Mouse (Mus musculus) heart, embryonic 15.5 days (tissue): ENCODE measurements at regions not wholly inside any gene's neighbourhood (a gene's known extent, or its start where the extent isn't known, plus 50 kb on each side); places are given as distances from the start of the nearest gene placed in this dataset.

Experiments
- ATAC-seq: fragments of 200-750 bp; cut with Nextera tagmentation; replicated peaks from 2 replicates; pipeline ENCODE4 v1.8.0; 2017; ENCODE audit warnings: low read depth, moderate TSS enrichment; ENCODE audit not compliant: insufficient number of reproducible peaks, insufficient read depth, low FRiP score
- H3K27ac ChIP-seq: fragments of 300-500 bp; sonication (generic); 2 replicates; pipeline ENCODE4 v1.5.1; 2015; ENCODE audit warnings: mild to moderate bottlenecking, inconsistent platforms
- H3K27me3 ChIP-seq: fragments of 300-500 bp; sonication (generic); 2 replicates; pipeline ENCODE4 v1.6.1; 2015; ENCODE audit warnings: inconsistent platforms
- H3K36me3 ChIP-seq: fragments of 300-500 bp; sonication (generic); 2 replicates; pipeline ENCODE4 v1.6.1; 2015; ENCODE audit warnings: mild to moderate bottlenecking, inconsistent platforms
- H3K4me1 ChIP-seq: fragments of 300-500 bp; sonication (generic); replicated peaks from 2 replicates; pipeline ENCODE4 v1.6.1; 2015; ENCODE audit warnings: inconsistent platforms
- H3K4me2 ChIP-seq: fragments of 300-500 bp; sonication (generic); 2 replicates; pipeline ENCODE4 v1.6.1; 2015; ENCODE audit warnings: inconsistent platforms, mild to moderate bottlenecking, moderate library complexity
- H3K4me3 ChIP-seq: fragments of 300-500 bp; sonication (generic); 2 replicates; pipeline ENCODE4 v1.5.1; 2015; ENCODE audit warnings: mild to moderate bottlenecking, inconsistent platforms
- H3K9ac ChIP-seq: fragments of 300-500 bp; sonication (generic); 2 replicates; pipeline ENCODE4 v1.6.1; 2015; ENCODE audit warnings: mild to moderate bottlenecking, inconsistent platforms
- H3K9me3 ChIP-seq: fragments of 300-500 bp; sonication (generic); replicated peaks from 2 replicates; pipeline ENCODE4 v1.6.1; 2016; ENCODE audit warnings: inconsistent platforms
- whole genome bisulfite sequencing: fragments of 180-500 bp; shearing (Covaris S2); methylation state at CpG from one replicate; pipeline ENCODE4 v1.1.7; 2015; ENCODE audit warnings: mixed read lengths; 5-methylcytosine and 5-hydroxymethylcytosine counted together

GRCm38 (mm10) chr8:41824928-41825327, 408.1 kb upstream of the Frg1 start:
- WGBS: 24% methylated on average over 7 of the region's 7 CpGs
- no peak for ATAC-seq
- H3K4me1 ChIP-seq: no peaks in the 10 kb centered on the region; the same call in 1 of the 2 replicates

DNA sequence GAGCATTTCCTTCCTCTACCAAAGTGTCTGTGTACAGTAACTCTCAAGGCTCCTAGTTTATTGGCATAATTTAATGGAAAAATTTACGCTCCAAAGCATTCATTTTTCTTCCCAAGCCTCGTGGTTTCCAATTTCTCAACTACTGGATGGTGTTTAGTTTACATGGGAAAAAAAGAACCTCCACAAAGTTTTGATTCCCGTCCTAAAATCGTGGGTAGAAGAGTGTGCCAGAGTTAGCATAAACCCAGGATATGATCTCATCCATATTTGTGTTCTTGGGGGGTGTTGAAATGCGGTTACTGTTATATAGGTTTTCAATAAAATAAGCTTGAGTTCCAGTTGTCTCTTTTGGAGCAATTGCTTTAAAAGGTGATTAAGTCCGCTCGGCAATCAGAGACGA, 406.2 kb upstream of the Frg1 start:
- no peak for ATAC-seq
- Histone ChIP-seq H3K4me3 (no peak overlapping the region), H3K4me2 (no peak overlapping the region), H3K4me1 (no peaks in the 10 kb centered on the region; the same call in 1 of the 2 replicates), H3K27ac (no peak overlapping the region), H3K36me3 (no peaks in the 10 kb centered on the region), H3K9me3 (no peaks in the 10 kb centered on the region), H3K27me3 (no peaks in the 10 kb centered on the region), H3K9ac (no peak overlapping the region)
- WGBS: 61% methylated on average over 8 of the region's 8 CpGs

More at GRCm38 (mm10) chr8:41824928-41825327, 408.1 kb upstream of the Frg1 start:
- H3K9me3 ChIP-seq: no peaks in the 10 kb centered on the region
- H3K4me3 ChIP-seq: no peak overlapping the region
- H3K27me3 ChIP-seq: no peaks in the 10 kb centered on the region
- no peaks in the 10 kb centered on the region for H3K36me3 ChIP-seq
- H3K4me2 ChIP-seq: no peak overlapping the region
- no peak overlapping the region for H3K9ac ChIP-seq
- H3K27ac ChIP-seq: no peak overlapping the region

- 86% methylated on average over 5 of the region's 5 CpGs for whole genome bisulfite sequencing
- Histone ChIP-seq H3K36me3 (no peaks in the 10 kb centered on the region), H3K4me3 (no peak overlapping the region), H3K9ac (no peak overlapping the region), H3K4me2 (no peak overlapping the region), H3K4me1 (no peaks in the 10 kb centered on the region), H3K27ac (no peak overlapping the region), H3K27me3 (no peaks in the 10 kb centered on the region), H3K9me3 (no peaks in the 10 kb centered on the region)
- ATAC-seq: no peak
These were observed 404.8 kb upstream of the Frg1 start for GRCm38 (mm10) chr8:41821676-41822075.

GRCm38 (mm10) chr8:41820605-41821395, 403.9 kb upstream of the Frg1 start:
- no peak for ATAC-seq
- no peak overlapping the region for H3K4me3 ChIP-seq
- WGBS: 75% methylated on average over 4 of the region's 4 CpGs
- H3K27ac ChIP-seq: no peak overlapping the region
- H3K27me3 ChIP-seq: no peaks in the 10 kb centered on the region
- no peaks in the 10 kb centered on the region for H3K9me3 ChIP-seq
- H3K4me1 ChIP-seq: no peaks in the 10 kb centered on the region
- H3K36me3 ChIP-seq: no peaks in the 10 kb centered on the region
- H3K4me2 ChIP-seq: no peak overlapping the region
- no peak overlapping the region for H3K9ac ChIP-seq

GRCm38 (mm10) chr8:41818577-41818976, 401.7 kb upstream of the Frg1 start:
- Histone ChIP-seq H3K36me3 (no peaks in the 10 kb centered on the region), H3K4me3 (no peak overlapping the region), H3K9ac (no peak overlapping the region), H3K4me1 (no peaks in the 10 kb centered on the region), H3K27me3 (no peaks in the 10 kb centered on the region), H3K4me2 (no peak overlapping the region), H3K27ac (no peak overlapping the region), H3K9me3 (no peaks in the 10 kb centered on the region)
- no peak for ATAC-seq
- 64% methylated on average over 5 of the region's 5 CpGs for WGBS

GRCm38 (mm10) chr8:41818079-41818478, 401.2 kb upstream of the Frg1 start:
- no peak for ATAC-seq
- Histone ChIP-seq H3K4me3 (no peak overlapping the region), H3K27me3 (no peaks in the 10 kb centered on the region), H3K4me2 (no peak overlapping the region), H3K9ac (no peak overlapping the region), H3K36me3 (no peaks in the 10 kb centered on the region), H3K9me3 (no peaks in the 10 kb centered on the region), H3K27ac (no peak overlapping the region), H3K4me1 (no peaks in the 10 kb centered on the region)
- 69% methylated on average over 1 of the region's 1 CpGs for WGBS

- no peaks in the 10 kb centered on the region for H3K36me3 ChIP-seq
- H3K9me3 ChIP-seq: no peaks in the 10 kb centered on the region
- 79% methylated on average over 3 of the region's 3 CpGs for WGBS
- no peak overlapping the region for H3K27ac ChIP-seq
- no peak for ATAC-seq
- no peak overlapping the region for H3K9ac ChIP-seq
- H3K27me3 ChIP-seq: no peaks in the 10 kb centered on the region
- H3K4me3 ChIP-seq: no peak overlapping the region
- H3K4me2 ChIP-seq: no peak overlapping the region
- no peaks in the 10 kb centered on the region for H3K4me1 ChIP-seq
These were observed 398.4 kb upstream of the Frg1 start for GRCm38 (mm10) chr8:41815272-41815671.

DNA sequence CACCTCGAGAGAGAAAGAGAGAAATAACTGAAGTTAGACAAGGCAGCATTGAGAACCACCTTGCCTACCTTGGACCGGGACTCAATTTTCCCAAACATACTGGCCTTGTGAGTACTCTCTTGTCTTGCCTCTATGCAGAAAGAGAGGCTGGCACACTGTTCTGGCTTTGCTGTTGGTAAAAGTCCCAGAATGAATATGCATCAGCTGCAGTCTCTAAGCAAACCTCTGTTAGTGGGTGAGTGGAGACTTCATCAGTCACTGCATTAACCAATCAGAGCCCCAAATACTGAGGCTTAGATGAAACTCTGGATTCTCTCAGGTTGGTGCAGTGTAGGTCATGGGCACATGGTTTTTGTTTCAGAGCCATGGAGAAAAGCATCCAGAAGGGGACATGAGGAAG, 378.8 kb upstream of the Frg1 start:
- no peaks in the 10 kb centered on the region for H3K36me3 ChIP-seq
- 66% methylated on average over 2 of the region's 2 CpGs for WGBS
- H3K4me1 ChIP-seq: no peaks in the 10 kb centered on the region
- no peak for ATAC-seq
- H3K9me3 ChIP-seq: no peaks in the 10 kb centered on the region
- H3K27me3 ChIP-seq: no peaks in the 10 kb centered on the region
- H3K4me2 ChIP-seq: no peak overlapping the region
- no peak overlapping the region for H3K9ac ChIP-seq
- H3K4me3 ChIP-seq: no peak overlapping the region
- H3K27ac ChIP-seq: no peak overlapping the region

- no peaks in the 10 kb centered on the region for H3K27me3 ChIP-seq
- no peak overlapping the region for H3K9ac ChIP-seq
- H3K36me3 ChIP-seq: no peaks in the 10 kb centered on the region
- H3K4me2 ChIP-seq: no peak overlapping the region
- H3K27ac ChIP-seq: no peak overlapping the region
- no peak overlapping the region for H3K4me3 ChIP-seq
- H3K9me3 ChIP-seq: no peaks in the 10 kb centered on the region
- WGBS: 75% methylated on average over 9 of the region's 9 CpGs
- no peaks in the 10 kb centered on the region for H3K4me1 ChIP-seq
- ATAC-seq: no peak
These were observed 370.3 kb upstream of the Frg1 start for GRCm38 (mm10) chr8:41786952-41787861.

DNA sequence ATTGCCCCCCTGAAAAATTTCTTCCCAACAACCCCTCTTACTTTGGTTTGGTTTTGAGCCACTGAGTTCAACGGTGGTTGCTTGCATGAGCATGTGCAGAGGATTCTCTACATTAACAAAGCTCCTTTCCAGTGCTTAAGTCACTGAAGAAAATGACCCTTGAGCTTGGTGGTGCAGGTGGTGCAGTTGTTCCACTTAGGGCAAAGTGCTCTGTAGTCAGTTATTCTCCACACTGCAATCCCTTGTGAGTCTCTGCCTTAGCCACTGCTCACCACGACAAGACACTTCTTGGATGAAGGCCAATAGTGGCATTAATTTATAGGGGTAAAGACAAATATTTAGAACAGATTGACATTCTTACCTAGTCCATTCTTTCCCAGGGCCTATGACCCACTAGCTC, 369.1 kb upstream of the Frg1 start:
- no peaks in the 10 kb centered on the region for H3K36me3 ChIP-seq
- H3K4me3 ChIP-seq: no peak overlapping the region
- no peaks in the 10 kb centered on the region for H3K27me3 ChIP-seq
- no peak overlapping the region for H3K9ac ChIP-seq
- ATAC-seq: no peak
- WGBS: 67% methylated on average over 2 of the region's 2 CpGs
- no peak overlapping the region for H3K4me2 ChIP-seq
- no peaks in the 10 kb centered on the region for H3K9me3 ChIP-seq
- no peaks in the 10 kb centered on the region for H3K4me1 ChIP-seq
- no peak overlapping the region for H3K27ac ChIP-seq

- WGBS: 32% methylated on average over 1 of the region's 1 CpGs
- ATAC-seq: no peak
These were observed 366.0 kb upstream of the Frg1 start for GRCm38 (mm10) chr8:41782837-41783236.

More at GRCm38 (mm10) chr8:41782837-41783236, 366.0 kb upstream of the Frg1 start:
- Histone ChIP-seq H3K4me3 (no peak overlapping the region), H3K9me3 (no peaks in the 10 kb centered on the region), H3K9ac (no peak overlapping the region), H3K27me3 (no peaks in the 10 kb centered on the region), H3K36me3 (no peaks in the 10 kb centered on the region), H3K4me2 (no peak overlapping the region), H3K4me1 (no peaks in the 10 kb centered on the region), H3K27ac (no peak overlapping the region)
